Mouse (Mus musculus) liver, postnatal 0 days (tissue): Measurements from ENCODE around the gene Golt1a.

ENCODE experiments used
- CTCF ChIP-seq: sonication (generic); IDR thresholded peaks from 2 replicates; pipeline ENCODE4 v1.5.1; 2016; ENCODE audit warnings: antibody characterized with exemption, low read depth
- EP300 ChIP-seq: IDR thresholded peaks from 2 replicates; pipeline ENCODE4 v1.6.1; 2016; ENCODE audit warnings: antibody characterized with exemption, low read depth, mild to moderate bottlenecking

DNA sequence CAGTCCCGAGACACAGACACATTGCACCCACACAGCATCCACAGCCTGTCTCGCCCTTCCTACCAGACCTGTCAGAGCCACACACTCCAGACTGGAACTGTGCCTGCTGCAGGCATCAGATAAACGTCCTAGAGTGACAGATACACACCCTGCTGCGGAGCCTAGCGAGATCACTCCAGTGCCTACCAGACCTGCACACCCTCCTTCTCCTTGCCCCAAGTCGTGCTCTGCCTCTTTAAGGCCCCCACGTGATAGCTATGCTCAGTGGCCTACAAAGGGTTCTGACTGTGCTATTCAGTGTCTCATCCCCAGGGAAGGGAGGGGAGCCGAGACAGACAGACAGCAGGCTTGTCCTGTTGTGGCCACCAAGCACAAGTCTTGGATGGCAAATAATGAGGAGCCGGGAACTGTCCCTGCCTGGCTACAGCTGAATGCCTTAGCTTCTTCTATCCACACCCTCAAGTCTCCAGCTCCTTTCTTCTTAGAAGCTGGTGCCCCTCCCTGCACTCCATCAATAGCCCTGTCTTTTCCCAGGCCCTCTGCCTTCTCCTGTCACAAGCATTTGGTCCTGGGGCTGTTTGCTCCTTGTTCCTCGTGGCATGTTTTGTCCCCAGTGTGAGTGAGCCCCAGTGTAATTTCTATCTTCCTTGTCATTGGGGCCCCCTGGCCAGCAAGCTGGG lies 41.6 kb upstream of the Golt1a start:
- no peak for TF ChIP-seq CTCF
- TF ChIP-seq EP300 = peak; percentile 41; the same call in 1 of the 2 replicates
